Mouse (Mus musculus) heart, postnatal 14 days (tissue): Measurements from ENCODE around the gene Acoxl. TPM values are rescaled to one million over a fixed set of nuclear protein-coding genes. Genes with fewer than 3 reads are reported as not detected.

Experiments
- DNase-seq, 2 experiments: peaks; one replicate each; pipeline ENCODE4 v3.0.0; 2021 to 2022
- intact Hi-C: fragments of 180-260 bp; cut with DNase I; formaldehyde crosslinking; loops from one replicate; pipeline ENCODE4 v1.15.1; 2025
- total RNA-seq, 2 experiments: library from RNA; stranded (reverse); gene quantifications; 2 replicates each; pipeline ENCODE4 v1.2.3; 2021

Gene Acoxl
- total RNA-seq, 2 experiments from 2014 or later: not detected

GRCm38 (mm10) chr2:128069025-128069424 is 230.3 kb downstream of the Acoxl start:
- intact Hi-C loops: no loop called here
- DNase-seq: no peak

DNA sequence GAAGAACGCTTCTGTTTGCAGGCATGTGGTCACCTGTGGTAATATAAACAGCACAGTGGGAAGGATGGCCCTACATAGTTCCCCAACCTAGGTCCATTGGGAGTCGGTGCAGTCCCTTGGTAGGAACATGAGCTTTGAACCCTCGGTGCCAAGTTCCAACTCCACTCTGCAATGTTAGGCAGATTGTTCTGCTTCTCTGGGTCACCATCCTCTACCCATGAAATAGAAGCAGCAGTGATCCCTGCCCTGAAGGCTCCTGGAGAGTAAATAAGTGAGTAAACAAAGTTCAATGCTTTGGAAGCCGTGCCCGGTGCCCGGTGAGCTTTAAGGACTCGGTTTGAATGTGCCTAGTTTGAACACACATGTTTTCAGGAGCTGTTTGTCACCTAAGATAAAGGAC is 233.1 kb downstream of the Acoxl start:
- intact Hi-C loops: no loop called here

GRCm38 (mm10) chr2:128072944-128073343 is 234.3 kb downstream of the Acoxl start:
- DNase-seq: no peak
- intact Hi-C loops: no loop called here

More for the DNA sequence above, 233.1 kb downstream of the Acoxl start:
- DNase-seq: no peak

- DNase-seq: no peak
- intact Hi-C loops: no loop called here
These were observed 234.9 kb downstream of the Acoxl start for GRCm38 (mm10) chr2:128073603-128074002.

DNA sequence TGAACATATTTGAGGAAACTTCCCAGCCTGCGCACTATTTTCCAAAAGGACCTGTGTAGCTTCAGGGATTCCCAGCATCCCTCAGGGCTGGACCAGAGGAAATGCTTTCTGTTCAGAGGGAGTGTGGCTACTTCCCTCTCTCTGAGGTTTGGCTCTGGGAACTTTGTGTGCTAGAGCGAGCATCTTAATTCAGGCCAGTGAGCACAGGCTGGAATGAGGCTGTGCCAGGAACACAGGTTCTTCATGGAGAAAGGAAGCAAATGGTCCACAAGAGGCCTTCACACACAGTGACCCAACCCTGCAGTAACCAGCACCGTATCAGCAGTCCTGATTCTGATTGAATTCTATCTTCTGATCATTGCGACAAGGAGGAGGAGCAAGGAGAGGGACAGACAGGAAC is 238.3 kb downstream of the Acoxl start:
- no peak for DNase-seq
- intact Hi-C loops: loop anchor here (2.0 to 5.0 kb wide), 2 partner anchors 45 to 500 kb away; no protein-coding TSS in a partner anchor

DNA sequence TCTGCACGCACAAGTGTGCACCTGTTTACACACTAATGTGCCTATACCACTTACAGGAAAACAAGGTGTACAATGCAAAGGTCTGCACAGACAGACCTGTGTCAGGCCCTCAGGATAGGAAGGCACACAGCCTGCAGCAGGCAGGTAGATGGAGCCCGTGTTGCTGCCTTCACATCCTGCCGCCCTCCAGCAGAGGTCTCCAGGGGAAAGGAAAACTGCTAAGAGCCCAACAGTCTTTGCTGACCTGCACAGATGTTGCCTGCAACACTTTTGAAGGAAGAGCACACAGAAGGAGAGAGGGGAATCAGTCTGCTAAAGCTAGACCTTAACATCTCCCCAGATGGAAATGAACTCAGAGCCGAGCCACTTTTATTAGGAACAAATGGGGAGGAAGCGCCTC is 240.2 kb downstream of the Acoxl start:
- intact Hi-C loops: loop anchor here (1.0 to 5.0 kb wide), 2 partner anchors 43 to 317 kb away; no protein-coding TSS in a partner anchor
- peak; percentile 26 to 56 for DNase-seq

DNA sequence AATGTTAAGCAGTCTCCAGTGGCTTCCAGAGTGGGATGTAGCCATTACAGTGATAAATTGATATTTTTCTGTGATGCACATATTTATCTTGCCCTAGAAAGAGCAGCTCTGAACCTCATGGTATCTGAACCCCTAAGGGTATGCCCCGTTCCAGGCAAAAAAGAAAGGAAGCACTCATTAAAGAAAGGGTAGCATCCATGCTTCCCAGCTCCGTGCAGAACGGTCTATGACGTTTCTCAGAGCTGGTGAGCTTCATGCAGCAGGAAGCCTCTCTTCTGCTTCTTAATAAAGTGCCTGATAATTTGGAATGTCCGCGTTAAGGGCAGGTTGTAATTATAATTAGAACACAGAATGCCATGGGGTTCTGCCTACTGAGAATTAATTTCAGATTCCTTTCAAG is 240.6 kb downstream of the Acoxl start:
- no peak for DNase-seq
- intact Hi-C loops: loop anchor here (1.0 to 5.0 kb wide), 2 partner anchors 43 to 317 kb away; no protein-coding TSS in a partner anchor

- intact Hi-C loops: no loop called here
These were observed 245.2 kb downstream of the Acoxl start for GRCm38 (mm10) chr2:128083844-128084243.

GRCm38 (mm10) chr2:128084607-128085006 is 245.9 kb downstream of the Acoxl start:
- no peak for DNase-seq
- intact Hi-C loops: no loop called here

More at GRCm38 (mm10) chr2:128083844-128084243, 245.2 kb downstream of the Acoxl start:
- no peak for DNase-seq

GRCm38 (mm10) chr2:128085481-128085880 is 246.8 kb downstream of the Acoxl start:
- intact Hi-C loops: no loop called here
- no peak for DNase-seq

DNA sequence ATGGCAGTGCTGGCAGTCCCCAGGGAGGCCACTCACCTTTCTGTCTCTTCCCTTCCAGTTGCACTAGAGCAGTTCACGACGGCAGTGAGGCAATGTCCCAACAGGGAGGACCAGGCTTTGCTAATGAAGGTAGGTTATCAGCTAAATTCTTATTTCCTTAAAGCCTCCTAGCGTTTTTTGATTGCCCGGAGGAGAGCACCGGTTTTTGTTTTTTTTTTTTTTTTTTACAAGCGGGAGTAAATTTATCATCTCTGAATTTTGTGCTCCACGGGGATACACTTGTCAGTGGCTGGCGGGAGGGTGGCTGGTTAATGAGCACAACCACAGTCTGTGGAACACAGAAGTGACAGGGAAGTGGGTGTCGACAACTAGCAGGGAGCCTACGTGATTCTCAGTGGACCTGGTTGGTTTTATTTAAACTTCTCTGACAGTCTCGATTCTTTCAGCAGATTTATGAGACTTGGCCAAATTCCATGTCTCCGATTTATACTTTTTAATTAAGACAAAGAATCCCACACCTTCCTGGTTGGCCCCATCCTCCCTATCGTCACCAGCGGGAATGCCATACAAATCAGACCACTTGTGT is 247.7 kb downstream of the Acoxl start:
- intact Hi-C loops: no loop called here
- DNase-seq: no peak

- intact Hi-C loops: no loop called here
These were observed 248.4 kb downstream of the Acoxl start for GRCm38 (mm10) chr2:128086996-128087526.

DNA sequence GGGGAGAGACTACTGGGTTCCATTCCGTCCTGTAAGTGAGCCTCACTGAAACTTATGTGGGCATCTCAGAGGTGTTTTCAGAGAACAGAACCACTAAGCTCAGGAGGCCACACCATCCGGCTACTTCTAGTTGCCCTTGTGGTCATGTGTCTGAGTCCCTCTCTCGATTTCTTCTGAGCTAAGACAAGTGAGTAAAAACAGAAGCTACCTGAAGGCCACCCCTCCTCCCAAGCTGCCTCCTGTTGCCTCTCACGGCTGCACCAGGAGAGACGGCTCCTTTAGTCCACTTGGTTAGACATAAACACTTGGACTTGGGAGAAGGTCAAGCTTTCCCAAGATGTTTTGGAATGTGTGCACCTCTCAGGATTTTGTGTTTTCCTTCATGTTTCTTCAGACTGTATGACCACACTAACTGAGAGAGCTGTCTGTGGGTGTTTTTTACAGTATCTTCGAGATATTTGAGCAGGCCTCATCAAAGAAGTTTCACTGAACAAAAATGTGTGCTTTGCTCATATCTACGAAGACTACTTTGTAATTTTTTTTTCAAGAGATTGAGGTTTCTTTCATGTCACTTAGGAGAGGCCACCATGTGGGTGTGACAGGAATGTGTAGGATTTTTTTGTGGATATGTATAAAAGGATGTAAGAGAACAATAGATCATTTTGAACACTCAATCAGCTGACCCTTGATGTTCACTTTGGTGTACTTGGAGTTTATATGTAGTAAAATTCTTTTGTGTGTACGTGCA is 249.3 kb downstream of the Acoxl start:
- DNase-seq: no peak
- intact Hi-C loops: no loop called here

More at GRCm38 (mm10) chr2:128086996-128087526, 248.4 kb downstream of the Acoxl start:
- no peak for DNase-seq

GRCm38 (mm10) chr2:128090283-128090885 is 251.7 kb downstream of the Acoxl start:
- intact Hi-C loops: no loop called here
- DNase-seq: no peak

GRCm38 (mm10) chr2:128091431-128092369 is 253.0 kb downstream of the Acoxl start:
- intact Hi-C loops: no loop called here
- DNase-seq: no peak

GRCm38 (mm10) chr2:128092451-128092850 is 253.8 kb downstream of the Acoxl start:
- intact Hi-C loops: no loop called here
- DNase-seq: no peak

DNA sequence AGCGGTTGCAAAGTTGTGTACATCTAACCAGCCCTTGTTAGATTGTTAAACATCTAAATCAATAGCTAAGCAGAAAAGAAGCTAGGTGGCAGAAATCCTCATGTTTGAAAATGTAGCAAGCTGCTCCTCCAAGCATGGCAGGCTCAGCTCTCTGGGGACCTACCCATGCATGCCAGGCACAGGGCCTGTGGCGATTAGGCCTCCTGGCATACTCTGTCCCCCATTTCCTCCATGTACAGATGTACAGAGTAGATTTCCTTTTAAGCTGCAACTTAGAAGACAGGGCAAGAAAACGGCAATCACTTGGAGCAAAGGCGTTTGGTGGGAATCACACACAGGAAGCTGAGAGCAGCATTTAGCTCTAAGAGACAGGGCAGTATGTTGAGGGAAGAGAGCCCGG is 255.5 kb downstream of the Acoxl start:
- DNase-seq: no peak
- intact Hi-C loops: no loop called here

DNA sequence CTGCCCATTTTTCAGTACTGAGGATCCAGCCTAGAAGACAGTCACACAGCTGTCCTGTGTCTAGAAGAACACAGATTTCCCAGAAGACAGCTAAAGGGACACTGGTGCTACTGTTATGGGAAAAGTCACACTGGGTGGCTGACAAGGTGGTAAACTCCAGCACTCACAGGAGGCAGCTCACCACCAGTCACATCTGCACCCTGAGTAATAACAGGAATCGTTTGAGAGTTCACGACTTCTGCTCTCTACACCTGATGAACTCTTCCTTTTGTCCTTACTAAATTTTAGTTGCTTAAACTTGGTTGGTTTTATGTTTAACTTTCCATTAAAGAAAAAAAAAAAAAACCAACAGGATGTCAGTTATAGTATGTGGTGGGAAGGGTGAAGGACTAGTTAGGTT is 255.9 kb downstream of the Acoxl start:
- intact Hi-C loops: no loop called here
- no peak for DNase-seq

GRCm38 (mm10) chr2:128095270-128095669 is 256.6 kb downstream of the Acoxl start:
- intact Hi-C loops: no loop called here
- DNase-seq: no peak

- intact Hi-C loops: no loop called here
- DNase-seq: no peak
These were observed 257.4 kb downstream of the Acoxl start for GRCm38 (mm10) chr2:128096070-128096469.
